Mouse (Mus musculus): ENCODE results near the gene Ccl25. TPM values are rescaled to one million over a fixed set of nuclear protein-coding genes. Genes with fewer than 3 reads are reported as not detected.
"Not testable (repeated sequence)": the region's sequence is repeated elsewhere in the genome, so short reads cannot be mapped to it uniquely, and the experiment has no call there.

Ccl25 gene
- polyA plus RNA-seq, 1 experiment: 278 TPM

GRCm38 (mm10) chr8:4408425-4408824 lies 83.4 kb downstream of the Ccl25 start:
- WGBS: 39% methylated on average over 6 of the region's 6 CpGs
- not testable (repeated sequence) for DNase-seq (ENCODE audit: low read depth, low spot score)

Other genes starting within 250 kb of the Ccl25 start
- gene Cd209f, start 219.4 kb upstream of the Ccl25 start, polyA plus RNA-seq (2012; rRNA removed): 0.41 and 1.2 TPM in 2 replicates
- gene Cd209g, start 191.1 kb upstream of the Ccl25 start, polyA plus RNA-seq (2012; rRNA removed): 0.27 and 0.45 TPM in 2 replicates
- 6.2 and 7.9 TPM in 2 replicates for gene Evi5l, start 158.6 kb upstream of the Ccl25 start, polyA plus RNA-seq (2012; rRNA removed)
- gene Prr36, start 107.8 kb upstream of the Ccl25 start, polyA plus RNA-seq (2012; rRNA removed): 0.16 and 0.20 TPM in 2 replicates
- gene Lrrc8e, start 98.4 kb upstream of the Ccl25 start, polyA plus RNA-seq (2012; rRNA removed): 0.24 and 0.26 TPM in 2 replicates
- gene Map2k7, start 86.5 kb upstream of the Ccl25 start, polyA plus RNA-seq (2012; rRNA removed): 15.6 and 18.7 TPM in 2 replicates
- 1.5 and 1.7 TPM in 2 replicates for gene Gm49320, start 86.3 kb upstream of the Ccl25 start, polyA plus RNA-seq (2012; rRNA removed)
- 12.0 and 21.4 TPM in 2 replicates for gene Tgfbr3l, start 77.0 kb upstream of the Ccl25 start, polyA plus RNA-seq (2012; rRNA removed)
- 24.6 and 30.5 TPM in 2 replicates for gene Snapc2, start 72.1 kb upstream of the Ccl25 start, polyA plus RNA-seq (2012; rRNA removed)
- gene Ctxn1, start 65.9 kb upstream of the Ccl25 start, polyA plus RNA-seq (2012; rRNA removed): 13.0 and 24.6 TPM in 2 replicates
- gene Timm44, start 49.3 kb upstream of the Ccl25 start, polyA plus RNA-seq (2012; rRNA removed): 71.5 and 71.7 TPM in 2 replicates
- 43.2 and 47.3 TPM in 2 replicates for gene Elavl1, start 203 bp downstream of the Ccl25 start, polyA plus RNA-seq (2012; rRNA removed)
- 25.4 and 27.3 TPM in 2 replicates for gene Cers4, start 167.8 kb downstream of the Ccl25 start, polyA plus RNA-seq (2012; rRNA removed)

Measured in large intestine, adult 2 months (tissue).